Mouse (Mus musculus): ENCODE measurements at regions not wholly inside any gene's neighbourhood (a gene's known extent, or its start where the extent isn't known, plus 50 kb on each side); places are given as distances from the start of the nearest gene placed in this dataset.

DNA sequence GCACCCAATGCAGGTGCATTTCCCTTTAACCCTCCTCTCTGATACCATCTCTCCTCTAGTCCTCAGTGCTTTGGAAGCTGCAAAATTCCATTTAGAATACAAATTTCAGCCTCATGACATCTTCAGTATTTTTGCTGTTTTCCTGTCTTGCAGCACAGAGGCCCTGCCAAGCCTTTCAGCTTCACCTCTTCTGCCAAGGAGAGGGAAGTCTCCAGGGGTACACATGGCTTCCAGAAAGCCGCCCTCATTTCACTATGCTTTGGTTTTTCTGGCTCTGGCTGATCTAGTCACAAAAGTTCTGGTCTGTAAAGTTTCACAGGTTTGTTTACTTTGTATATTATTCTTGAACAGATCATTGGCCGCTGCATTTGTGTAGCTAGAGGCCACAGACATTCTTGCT lies 647.0 kb upstream of the Klhl29 start:
- no peak for TF ChIP-seq CTCF (IDR thresholded peaks at IDR 0.05; ENCODE audit: borderline replicate concordance, insufficient read depth, low read depth, low read length)
- TF ChIP-seq POLR2A (IDR thresholded peaks at IDR 0.05; ENCODE audit: borderline replicate concordance, insufficient read depth, low read length) = no peak

Data from cerebellum, adult 2 months (tissue).